Mouse (Mus musculus) adrenal gland, adult 8-10 months (tissue): ENCODE results near the gene Setd7. TPM values are rescaled to one million over a fixed set of nuclear protein-coding genes. Genes with fewer than 3 reads are reported as not detected.
"Not testable (repeated sequence)": the region's sequence is repeated elsewhere in the genome, so short reads cannot be mapped to it uniquely, and the experiment has no call there.

Experiments used
- DNase-seq: peaks from one replicate; pipeline ENCODE4 v3.0.0; 2022
- total RNA-seq, 4 experiments: library from RNA; stranded (reverse); gene quantifications; 2 replicates each; pipeline ENCODE4 v1.2.4; 2022

The Setd7 gene
- total RNA-seq: 10 to 100 TPM; 52.6 to 77.9 (median 66.4) TPM

DNA sequence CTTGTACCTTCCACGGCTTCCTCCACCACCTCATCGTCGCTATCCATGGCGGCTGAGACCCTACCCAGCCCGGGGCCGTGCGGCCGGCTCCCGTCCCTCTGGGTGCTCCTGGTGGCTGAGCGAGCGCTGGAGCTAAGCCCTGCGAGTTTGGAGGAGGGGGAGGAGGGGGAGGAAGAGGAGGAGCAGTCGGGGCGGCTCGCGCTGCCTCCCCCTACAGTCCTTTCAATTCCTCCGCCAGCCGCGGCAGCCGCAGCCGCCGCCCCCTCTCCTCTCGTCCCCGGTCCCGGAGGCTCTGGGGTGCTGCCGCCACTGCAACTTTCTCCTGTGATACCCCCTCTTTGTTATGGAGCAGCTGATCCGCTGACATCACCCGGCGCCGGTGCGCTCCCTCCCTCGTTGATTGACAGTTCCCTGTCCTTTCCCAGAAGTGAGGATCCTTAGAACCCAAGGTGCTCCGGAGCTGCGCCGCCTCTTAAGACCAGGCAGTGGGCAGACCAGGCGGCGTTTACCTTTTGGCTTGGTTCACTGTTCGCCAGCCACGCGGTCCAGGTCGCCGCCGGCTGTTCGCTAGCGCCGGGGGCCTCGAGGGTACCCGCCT is at the start of gene Setd7:
Setd7 (minus strand) TSS at position 369 of the 598 bp plus-strand sequence.
- peak; percentile 67 for DNase-seq

DNA sequence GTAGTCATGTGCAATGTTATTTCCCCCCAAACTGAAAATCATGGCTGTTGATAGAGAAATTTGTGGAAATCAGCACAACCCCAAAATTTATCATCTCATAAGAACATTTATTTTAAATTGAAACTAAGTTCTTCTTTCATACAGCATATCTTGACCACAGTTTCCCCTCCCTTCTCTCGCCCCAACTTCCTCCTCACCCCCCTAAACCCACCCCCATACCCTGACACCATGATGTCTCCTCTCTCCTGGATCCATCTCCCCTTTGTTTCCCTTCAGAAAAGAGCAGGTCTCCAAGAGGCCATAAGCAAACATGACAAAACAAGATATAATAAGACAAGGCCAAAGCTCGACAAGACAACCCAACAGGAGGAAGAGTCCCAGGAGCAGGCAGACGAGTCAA is 43.8 kb upstream of the Setd7 start:
- DNase-seq: no peak

DNA sequence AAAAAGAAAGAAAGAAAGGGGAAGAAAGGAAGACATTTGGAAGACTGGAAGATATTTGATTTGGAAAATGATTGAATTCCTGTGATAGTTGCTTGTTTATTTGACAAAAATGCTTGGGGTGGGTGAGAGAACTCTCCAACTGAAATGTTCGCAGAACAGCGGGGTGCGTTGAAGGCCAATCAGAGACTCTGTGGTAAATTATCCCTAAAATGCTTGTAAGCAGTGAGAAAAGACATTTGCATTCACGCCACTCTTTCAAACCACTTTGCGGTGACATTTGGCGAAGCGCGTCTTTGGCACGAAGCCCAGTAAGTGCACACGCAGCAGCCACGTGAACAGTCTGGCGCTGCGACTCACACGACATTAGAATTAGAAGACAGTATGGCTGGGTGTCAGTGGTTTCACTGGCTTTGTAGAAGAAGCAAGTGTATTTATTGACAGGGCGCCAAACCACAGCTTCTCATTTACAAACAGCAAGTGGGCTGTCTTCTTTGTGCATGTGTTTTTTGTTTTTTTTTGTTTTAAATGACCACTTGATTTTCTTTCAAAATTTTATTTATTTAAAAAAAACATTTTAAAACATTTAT is 43.1 kb upstream of the Setd7 start:
- DNase-seq: no peak

DNA sequence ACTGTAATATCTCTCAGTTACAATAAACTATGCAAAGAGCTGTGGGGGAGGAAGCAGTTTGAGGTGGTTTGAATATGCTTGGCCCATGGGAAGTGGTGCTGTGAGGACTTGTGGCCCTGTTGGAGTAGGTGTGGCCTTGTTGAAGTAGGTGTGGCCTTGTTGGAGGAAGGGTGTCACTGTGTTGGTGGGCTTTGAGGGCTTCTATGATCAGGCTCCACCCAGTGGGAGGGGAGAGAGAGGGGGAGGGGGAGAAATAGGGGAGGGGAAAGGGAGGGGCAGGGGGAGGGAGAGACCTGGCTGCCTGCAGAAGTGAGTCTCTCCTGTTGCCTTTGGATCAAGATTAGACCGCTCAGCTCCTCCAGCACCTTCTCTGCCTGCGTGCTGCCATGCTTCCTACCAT is 40.8 kb upstream of the Setd7 start:
- DNase-seq: no peak

DNA sequence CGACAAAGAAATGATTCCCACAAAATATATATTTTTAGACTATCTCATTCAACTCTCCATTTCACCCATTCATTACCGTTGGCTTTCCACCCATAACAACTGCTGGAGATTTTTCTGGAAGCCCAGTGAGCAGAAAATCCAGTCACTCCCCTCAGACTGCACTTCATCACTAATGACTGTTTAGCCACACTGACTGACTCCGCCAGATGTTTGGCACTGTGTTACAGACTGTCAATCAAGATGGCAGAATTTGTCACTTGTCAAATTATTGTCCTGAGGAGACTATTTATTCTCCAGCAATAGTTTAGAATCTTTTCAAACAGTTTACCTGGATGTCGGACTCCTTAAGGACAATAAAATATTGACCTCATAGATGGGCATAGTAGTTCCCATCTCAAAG is 40.0 kb upstream of the Setd7 start:
- no peak for DNase-seq

DNA sequence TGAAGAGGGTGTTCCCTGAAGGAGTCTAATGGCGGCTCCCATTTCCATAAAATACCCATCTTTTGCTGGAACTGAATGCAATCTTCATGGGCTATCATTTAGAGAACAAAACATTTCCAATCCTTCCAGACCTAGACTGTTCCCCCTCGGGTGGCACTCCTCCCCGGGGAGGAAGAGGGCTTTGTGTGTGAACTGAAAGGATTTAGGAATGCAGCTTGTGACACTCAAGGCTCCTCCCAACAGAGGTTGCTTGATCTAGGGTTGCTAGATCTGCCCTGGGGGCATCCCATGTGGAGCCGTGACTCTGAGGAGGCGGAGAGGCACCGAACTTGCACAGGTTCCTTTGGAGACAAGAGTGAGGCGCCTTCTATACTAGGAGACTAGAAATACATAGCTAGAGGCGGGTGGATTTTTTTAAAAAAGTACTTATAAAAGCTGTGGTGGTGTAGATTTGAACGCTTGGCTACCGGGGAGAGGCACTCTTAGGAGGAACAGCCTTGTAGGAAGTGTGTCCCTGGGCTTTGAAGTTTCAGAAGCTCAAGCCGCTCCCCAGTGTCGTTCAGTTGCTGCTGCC is 38.5 kb upstream of the Setd7 start:
- no peak for DNase-seq

DNA sequence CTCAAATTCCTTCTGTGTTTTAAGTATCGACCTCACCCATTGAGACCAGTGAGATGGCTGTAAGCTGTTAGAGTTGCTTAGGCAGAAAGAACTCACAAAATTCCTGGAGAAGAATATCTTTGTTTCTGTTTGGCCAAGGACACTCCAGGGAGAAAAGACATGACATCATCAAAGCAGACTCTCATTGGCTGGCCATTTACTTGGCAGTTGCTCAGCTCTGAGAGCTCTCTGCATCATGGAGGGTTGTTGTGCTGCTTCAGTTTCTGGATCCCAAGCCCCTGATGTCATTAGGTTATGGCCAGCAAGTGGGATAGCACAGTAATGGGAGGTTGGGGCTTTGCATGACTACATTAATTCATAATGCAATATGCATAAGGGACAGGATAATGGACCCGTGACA is 35.9 kb upstream of the Setd7 start:
- DNase-seq: no peak

DNA sequence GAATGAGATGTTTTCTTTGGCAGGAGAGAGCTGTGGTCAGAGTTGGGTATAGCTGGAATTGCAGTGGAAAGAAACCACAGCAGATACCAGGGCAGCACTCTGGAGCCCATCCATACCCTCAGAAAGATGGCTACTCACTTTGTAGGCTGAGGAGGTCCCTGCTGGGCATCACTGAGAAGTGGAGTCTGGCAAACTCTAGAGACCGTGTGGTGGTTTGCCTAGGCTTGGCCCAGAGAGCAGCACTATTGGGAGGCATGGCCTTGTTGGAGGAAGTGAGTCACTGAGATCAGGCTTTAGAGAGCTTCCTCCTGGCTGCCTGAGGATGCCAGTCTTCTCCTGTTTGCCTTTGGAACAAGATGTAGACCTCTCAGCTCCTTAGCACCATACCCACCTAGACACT is 32.8 kb upstream of the Setd7 start:
- DNase-seq: no peak

DNA sequence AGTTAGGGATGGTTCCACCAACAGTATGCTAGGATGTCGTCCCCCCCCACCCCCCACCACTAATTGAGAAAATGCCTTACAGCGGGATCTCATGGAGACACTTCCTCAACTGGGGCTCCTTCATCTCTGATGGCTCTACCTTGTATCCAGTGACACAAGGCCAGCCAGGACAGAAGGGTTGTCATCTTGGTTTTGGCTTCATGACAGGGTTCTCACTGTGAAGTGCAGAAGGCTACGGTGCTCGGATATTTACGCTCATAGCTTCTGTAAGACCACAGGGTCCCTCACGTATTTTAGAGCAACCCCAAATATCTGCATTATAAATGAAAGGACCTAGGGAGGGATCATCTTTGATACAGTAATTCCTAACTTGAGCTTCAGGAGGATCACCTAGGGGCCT is 30.9 kb upstream of the Setd7 start:
- no peak for DNase-seq

DNA sequence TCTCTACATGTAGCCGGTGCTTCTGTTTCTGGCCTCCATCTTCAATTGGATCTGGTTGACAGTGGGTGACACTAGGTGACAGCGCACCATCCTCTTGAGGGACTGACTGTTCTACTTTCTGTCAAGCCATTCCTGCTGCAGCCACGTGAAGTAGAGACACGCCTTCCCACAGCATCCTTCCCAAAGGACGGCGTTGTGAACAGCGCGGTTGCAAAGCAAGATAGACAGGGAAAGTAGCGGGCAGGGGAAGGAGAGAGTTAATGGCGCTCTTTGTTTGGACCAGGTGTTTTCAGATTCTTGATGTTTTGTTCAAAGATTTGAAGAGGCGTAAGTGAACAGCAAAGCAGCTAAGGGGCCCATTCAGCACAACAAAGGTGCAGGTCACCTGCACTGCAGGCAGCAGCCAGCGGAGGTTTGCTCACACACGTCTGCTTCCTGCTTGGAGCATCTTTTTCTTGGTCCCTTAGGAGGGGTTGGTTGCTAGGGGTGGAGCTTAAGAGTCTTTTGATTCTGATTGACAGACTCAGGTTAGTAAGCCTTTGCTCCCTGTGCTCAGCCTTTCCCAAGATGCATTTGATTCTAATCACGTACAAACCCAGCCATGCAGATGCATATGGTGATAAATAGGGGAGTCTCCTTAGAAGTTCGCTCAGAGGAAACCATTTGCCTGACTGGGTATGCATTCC is 29.7 kb upstream of the Setd7 start:
- no peak for DNase-seq

DNA sequence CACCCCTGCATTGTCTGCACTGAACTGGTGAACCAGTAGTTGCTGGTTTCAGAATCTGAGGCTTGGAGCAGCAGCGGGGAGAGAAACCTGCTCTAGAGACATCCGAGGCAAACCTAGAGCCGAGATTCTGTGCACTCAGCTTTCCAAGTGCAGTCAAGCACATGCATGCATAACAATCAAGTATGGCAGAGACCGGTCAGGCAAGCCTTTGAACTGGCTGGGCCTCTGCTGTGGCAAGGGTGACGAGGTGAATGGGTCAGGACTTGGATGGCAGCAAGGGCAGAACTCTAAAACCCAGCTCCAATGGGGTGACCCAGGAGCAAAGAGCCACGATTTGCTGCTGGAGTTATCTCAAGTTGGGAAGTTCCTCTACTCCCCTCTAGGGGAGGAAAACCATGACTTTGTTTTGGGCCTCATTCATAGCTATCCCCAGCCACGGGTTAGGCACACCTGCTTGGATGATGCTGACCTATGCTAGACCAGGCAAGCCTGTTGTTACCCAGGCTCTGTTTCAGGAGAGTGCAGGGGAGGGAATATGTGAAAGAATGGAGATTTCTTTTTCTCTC is 27.1 kb upstream of the Setd7 start:
- DNase-seq: no peak

DNA sequence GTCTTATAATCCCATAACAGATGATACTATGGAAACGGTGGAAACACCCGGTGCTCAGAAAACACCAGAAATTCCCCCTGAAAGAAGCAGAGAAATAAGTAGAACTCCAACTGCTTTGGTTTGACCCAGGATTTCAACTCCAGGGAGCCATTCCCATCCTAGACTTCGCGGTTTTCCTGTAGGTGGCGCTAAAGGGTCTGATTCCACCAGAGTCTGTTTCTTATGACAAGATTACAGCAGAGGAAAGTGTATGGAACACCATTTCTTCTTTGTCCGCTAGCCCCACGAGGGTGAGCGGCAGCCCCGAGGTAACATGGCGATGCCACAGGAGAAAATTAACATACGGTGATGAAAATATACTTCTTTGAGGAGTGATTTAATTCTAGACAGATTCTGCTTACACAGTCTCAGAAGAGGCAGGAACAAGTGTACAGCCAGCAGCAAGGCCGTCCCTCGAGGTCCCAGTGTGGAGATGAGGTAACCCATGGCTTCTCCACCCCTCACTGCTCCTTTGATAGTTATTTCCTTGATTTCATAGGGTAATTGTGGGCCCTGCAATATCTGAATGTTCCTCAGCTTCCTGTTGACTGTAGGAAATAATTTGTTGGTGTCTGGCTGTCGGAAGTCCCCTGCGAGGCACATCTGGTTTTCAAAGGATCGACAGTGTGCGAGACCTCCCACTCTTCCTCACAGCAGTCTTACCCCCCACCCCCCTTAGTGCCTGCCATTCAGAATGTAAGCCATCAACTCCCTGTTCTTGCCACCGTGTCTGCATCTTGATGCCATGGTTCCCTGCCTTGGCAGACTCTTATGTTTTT is 23.1 kb upstream of the Setd7 start:
- peak; percentile 65 for DNase-seq

DNA sequence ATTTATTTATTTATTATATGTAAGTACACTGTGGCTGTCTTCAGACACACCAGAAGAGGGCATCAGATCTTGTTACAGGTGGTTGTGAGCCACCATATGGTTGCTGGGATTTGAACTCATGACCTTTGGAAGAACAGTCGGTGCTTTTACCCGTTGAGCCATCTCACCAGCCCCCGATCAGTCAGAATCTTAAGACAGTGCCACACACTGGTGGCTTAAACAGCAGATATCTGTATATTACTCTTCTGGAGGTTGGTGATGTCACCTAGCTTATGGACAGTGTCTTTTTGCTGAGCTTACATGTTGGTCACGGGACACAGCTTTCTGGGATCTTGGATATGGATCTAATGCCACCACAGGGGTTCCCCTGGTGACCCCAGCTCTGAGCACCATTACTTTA is 18.6 kb upstream of the Setd7 start:
- DNase-seq: not testable (repeated sequence)

DNA sequence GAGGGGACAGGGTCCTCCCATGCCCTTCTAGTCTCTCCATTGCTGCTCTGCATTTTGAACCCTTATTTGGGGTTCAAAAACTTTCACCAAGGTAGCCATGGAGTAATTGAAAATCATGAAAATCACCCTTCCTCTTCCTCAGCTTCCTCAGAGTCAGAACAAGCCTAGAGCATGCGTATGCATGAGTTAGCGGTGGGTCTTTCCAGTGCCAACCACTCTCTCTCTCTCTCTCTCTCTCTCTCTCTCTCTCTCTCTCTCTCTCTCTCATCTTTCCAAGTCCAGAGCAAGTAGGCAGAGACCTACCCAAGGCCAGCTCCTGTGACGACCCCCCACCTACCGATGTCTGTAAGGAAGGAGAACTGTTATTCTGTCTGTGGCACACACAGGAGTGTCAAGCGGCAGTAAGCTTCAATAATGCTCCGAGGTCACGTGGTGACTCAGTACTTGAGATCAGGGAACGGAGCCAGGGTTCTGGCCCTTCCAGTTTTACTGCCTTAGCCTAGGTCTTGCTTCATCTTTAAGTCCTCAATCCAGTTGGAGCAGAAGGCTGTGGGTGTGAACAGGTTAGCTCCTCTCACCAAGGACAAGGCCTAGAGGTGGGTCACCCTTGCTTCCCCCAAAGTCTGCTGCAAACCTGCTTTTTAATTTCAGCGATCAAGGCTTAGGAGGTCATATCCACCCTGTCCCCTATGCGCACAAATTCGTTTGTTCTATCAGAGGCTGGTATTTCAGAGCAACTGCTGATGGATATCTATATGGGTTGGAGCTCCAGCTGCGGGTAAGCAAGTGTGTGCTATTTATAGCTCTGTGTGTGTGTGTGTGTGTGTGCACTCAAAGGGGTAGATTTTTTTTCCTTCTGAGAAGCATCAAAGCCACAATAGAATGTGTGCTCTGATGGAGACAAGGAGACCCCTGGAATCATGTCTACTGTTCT is 17.4 kb upstream of the Setd7 start:
- peak; percentile 64 for DNase-seq

DNA sequence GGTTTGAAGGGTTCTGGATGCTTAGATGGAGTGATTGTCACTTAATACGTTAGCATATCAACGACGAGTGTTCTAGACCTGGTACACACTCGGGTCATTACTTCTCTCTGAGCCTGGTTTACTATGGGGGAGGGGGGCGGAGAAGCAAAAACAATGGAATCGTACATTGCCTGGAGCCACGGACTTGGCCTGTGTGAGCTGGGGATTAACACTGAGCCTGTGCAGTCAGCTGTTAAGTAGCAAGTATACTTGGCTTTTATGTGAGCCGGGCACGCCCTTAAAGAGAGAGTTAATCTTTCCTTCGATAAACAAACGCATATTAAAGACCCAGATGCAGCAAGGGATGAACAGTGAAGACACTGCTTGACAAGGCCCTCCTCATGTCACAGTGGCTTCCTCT is 16.7 kb upstream of the Setd7 start:
- DNase-seq: no peak

DNA sequence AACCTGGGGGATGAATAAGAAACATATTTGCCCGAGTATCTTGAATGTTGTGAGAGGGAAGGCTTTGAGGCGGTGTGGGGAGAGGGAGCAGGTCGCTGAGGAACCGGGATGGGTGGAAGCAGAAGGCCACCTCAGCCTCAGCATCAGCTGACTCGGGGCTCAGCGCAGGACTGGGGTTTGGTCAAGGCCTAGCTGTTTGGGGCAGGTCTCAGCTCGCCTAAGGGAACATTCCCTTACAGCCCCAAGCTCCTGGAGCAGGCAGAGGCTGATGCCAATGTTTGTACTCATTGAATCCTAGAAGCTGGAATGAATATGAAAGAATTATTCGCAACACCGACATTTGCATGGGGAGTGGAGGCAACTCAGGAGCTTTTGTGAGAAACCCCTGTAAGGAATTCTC is 13.2 kb upstream of the Setd7 start:
- DNase-seq: no peak

DNA sequence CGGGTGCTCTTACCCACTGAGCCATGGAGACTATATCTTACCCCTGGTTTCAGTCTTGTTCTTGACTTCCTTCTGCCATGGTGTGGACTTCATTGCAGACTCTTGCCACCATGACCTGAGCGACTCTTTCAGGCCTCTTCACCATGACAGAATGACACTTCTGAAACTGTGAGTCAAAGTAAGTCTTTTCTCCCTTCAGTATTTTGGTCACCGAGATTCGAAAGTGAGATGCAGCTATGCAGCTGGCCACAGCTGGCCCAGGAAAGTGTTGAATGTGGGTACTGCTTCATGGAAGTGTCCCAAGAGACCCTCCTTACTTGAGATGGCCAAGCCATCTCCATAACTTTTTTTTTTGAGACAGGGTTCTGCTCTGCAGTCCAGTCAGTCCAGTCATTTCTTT is 9.5 kb upstream of the Setd7 start:
- DNase-seq: no peak

DNA sequence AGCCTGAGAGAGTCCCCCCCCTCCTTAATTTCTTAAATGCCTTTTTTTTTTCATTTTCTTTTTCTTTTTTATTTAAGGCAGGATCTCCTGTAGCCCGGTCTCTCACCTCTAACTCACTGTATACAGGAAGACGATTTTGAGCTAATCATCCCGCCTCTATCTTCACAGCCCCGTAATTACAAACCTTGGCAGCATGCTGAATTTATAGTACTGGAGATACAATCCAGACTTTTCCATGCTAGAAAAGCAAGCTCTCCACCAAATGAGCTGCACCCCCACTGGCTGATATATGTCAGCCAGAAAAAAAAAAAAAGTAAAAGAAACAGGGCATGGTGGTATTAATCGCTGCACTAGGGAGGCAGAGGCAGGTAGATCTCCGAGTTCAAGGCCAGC is 1.3 kb upstream of the Setd7 start:
- no peak for DNase-seq

DNA sequence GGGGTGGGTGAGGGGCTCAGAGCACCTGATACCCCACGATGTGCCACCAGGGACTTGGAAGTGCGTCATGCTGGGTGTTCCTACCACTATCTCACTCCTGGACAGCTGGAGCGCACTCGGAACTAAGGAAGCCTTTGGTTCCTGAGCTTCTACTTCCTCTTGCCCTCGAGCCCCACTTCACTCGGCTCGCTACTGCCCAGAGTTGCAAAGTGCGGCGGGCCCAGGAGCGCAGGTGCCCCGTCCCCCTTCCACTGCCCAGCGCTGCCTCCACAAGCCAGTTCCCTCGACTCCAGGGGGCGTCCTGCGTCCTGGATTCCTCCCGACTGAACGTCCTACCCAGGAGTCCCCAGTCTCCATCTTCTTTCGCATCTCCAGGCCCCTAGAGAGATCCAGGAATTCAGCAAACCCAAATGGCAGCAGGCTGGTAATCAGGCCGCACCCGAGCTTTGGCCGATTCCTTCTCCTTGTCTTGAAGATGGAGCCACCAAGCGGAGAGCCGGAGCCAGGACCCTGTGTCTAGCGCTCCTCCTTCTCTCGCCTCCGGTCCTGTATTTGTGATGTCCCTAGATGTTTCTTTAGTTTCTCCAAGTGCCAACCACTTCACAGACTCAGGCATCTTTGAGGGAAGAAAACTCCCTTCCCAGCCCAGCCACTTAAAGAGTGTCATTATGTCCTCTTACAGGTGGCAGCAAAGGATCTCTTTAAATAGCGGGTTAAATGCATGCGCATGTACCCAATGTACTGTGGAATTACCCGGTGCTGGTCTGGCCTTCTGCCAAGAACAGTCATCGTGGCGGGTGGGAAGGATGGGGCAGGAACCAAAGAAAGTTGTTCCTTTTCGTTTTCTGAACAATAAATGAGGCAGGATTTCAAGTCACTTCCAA is 672 bp upstream of the Setd7 start:
- peak; percentile 43 for DNase-seq
